Mouse (Mus musculus) CH12.LX (cell line): ENCODE data around the gene Apol7e.

ENCODE experiments used
- CTCF ChIP-seq, 2 experiments: IDR thresholded peaks in 1 of 2; conservative IDR thresholded peaks in 1 of 2; 2 replicates each; pipeline ENCODE4 v1.5.1; 2011 to 2012; ENCODE audit warnings: low read depth in 2 of 2, low read length in 2 of 2, improper control_type of control experiment in 1 of 2, inconsistent platforms in 1 of 2, mild to moderate bottlenecking in 1 of 2, moderate library complexity in 1 of 2
- EP300 ChIP-seq: IDR thresholded peaks from 2 replicates; pipeline ENCODE4 v1.6.1; 2011; ENCODE audit warnings: low read length, improper control_type of control experiment
- MAX ChIP-seq: IDR thresholded peaks from 2 replicates; pipeline ENCODE4 v1.6.1; 2011; ENCODE audit warnings: low read length, improper control_type of control experiment
- POLR2A ChIP-seq: IDR thresholded peaks from 2 replicates; pipeline ENCODE4 v1.6.1; 2011; ENCODE audit warnings: low read depth, mild to moderate bottlenecking, improper control_type of control experiment, low read length
- RAD21 ChIP-seq: IDR thresholded peaks from 2 replicates; pipeline ENCODE4 v1.6.1; 2011; ENCODE audit warnings: low read depth, mild to moderate bottlenecking, low read length, improper control_type of control experiment, moderate library complexity
- SIN3A ChIP-seq: IDR thresholded peaks from 2 replicates; pipeline ENCODE4 v1.6.1; 2012; ENCODE audit warnings: low read length, improper control_type of control experiment, inconsistent platforms
- UBTF ChIP-seq: IDR thresholded peaks from 2 replicates; pipeline ENCODE4 v1.6.1; 2012; ENCODE audit warnings: low read depth, mild to moderate bottlenecking, inconsistent platforms, low read length, improper control_type of control experiment, moderate library complexity
- USF1 ChIP-seq: IDR thresholded peaks from 2 replicates; pipeline ENCODE4 v1.6.1; 2014; ENCODE audit warnings: low read depth, mild to moderate bottlenecking, inconsistent platforms, low read length, improper control_type of control experiment
- ZKSCAN1 ChIP-seq: IDR thresholded peaks from 2 replicates; pipeline ENCODE4 v1.6.1; 2012; ENCODE audit warnings: low read depth, inconsistent platforms, low read length, improper control_type of control experiment, borderline replicate concordance
- ZNF384 ChIP-seq: IDR thresholded peaks from 2 replicates; pipeline ENCODE4 v1.6.1; 2012; ENCODE audit warnings: low read depth, low read length, improper control_type of control experiment, inconsistent platforms

- TF ChIP-seq CTCF (conservative IDR thresholded peaks at IDR 0.05 in 1 of 2, IDR thresholded peaks at IDR 0.05 in 1 of 2; ENCODE audit: low read depth in 2 of 2, low read length in 2 of 2) (no peak), POLR2A (no peak), SIN3A (no peak), UBTF (no peak), RAD21 (no peak), ZNF384 (no peak), ZKSCAN1 (no peak), EP300 (no peak), USF1 (no peak), MAX (no peak)
Measured at GRCm38 (mm10) chr15:77746326-77746725, 47.7 kb downstream of the Apol7e start.
